Mouse (Mus musculus) C2C12 (cell line): ENCODE measurements at regions not wholly inside any gene's neighbourhood (a gene's known extent, or its start where the extent isn't known, plus 50 kb on each side); places are given as distances from the start of the nearest gene placed in this dataset.

Experiments
- H3K27me3 ChIP-seq: one replicate; pipeline ENCODE4 v1.6.1; 2011; ENCODE audit not compliant: control insufficient read depth, insufficient read depth, insufficient read length
- H3K36me3 ChIP-seq: one replicate; pipeline ENCODE4 v1.6.1; 2011; ENCODE audit not compliant: control insufficient read depth, insufficient read depth
- H3K4me3 ChIP-seq: one replicate; pipeline ENCODE4 v1.5.1; 2011; ENCODE audit warnings: mild to moderate bottlenecking, control low read depth; ENCODE audit not compliant: poor library complexity, insufficient read depth, severe bottlenecking
- H3K79me2 ChIP-seq: one replicate; pipeline ENCODE4 v1.6.1; 2011; ENCODE audit not compliant: control insufficient read depth, insufficient read depth
- H3K79me3 ChIP-seq: one replicate; pipeline ENCODE4 v1.6.1; 2011; ENCODE audit warnings: low read depth, control low read depth
- H3ac ChIP-seq: one replicate; pipeline ENCODE3; 2011; ENCODE audit warnings: low read depth; ENCODE audit not compliant: control insufficient read depth, insufficient read length
- CEBPB ChIP-seq: IDR thresholded peaks from one replicate; pipeline ENCODE4 v1.6.1; 2011; ENCODE audit warnings: low read depth, mild to moderate bottlenecking, control low read depth, moderate library complexity
- CTCF ChIP-seq: IDR thresholded peaks from one replicate; pipeline ENCODE4 v1.5.1; 2011; ENCODE audit not compliant: control insufficient read depth, insufficient read depth, insufficient read length
- FOSL1 ChIP-seq: IDR thresholded peaks from one replicate; pipeline ENCODE4 v1.8.0; 2011; ENCODE audit warnings: mild to moderate bottlenecking, low read length; ENCODE audit not compliant: poor library complexity, insufficient read depth, severe bottlenecking
- MAX ChIP-seq: IDR thresholded peaks from one replicate; pipeline ENCODE4 v1.6.1; 2011; ENCODE audit warnings: mild to moderate bottlenecking, control low read depth
- MYOD1 ChIP-seq: IDR thresholded peaks from one replicate; pipeline ENCODE4 v1.6.1; 2011; ENCODE audit warnings: low read depth; ENCODE audit not compliant: control insufficient read depth, insufficient read length
- MYOG ChIP-seq: IDR thresholded peaks from one replicate; pipeline ENCODE4 v1.6.1; 2011; ENCODE audit not compliant: control insufficient read depth, insufficient read length; ENCODE audit errors: extremely low read depth
- USF1 ChIP-seq: IDR thresholded peaks from one replicate; pipeline ENCODE4 v1.6.1; 2011; ENCODE audit warnings: low read depth, mild to moderate bottlenecking, control low read depth, moderate library complexity

- Histone ChIP-seq H3K79me2 (no peaks in the 10 kb centered on the region), H3K79me3 (no peaks in the 10 kb centered on the region), H3ac (no peak overlapping the region), H3K4me3 (no peak overlapping the region), H3K36me3 (no peaks in the 10 kb centered on the region), H3K27me3 (no peaks in the 10 kb centered on the region)
- no peak for TF ChIP-seq USF1
- TF ChIP-seq MYOD1: no peak
- TF ChIP-seq MYOG: no peak
- TF ChIP-seq MAX: no peak
- no peak for TF ChIP-seq CEBPB
- TF ChIP-seq CTCF: no peak
- no peak for TF ChIP-seq FOSL1
Observed at GRCm38 (mm10) chr1:34696533-34696932, 117.1 kb downstream of the Amer3 start.

GRCm38 (mm10) chr1:34700237-34701030, 121.0 kb downstream of the Amer3 start:
- Histone ChIP-seq H3K79me3 (no peaks in the 10 kb centered on the region), H3K4me3 (no peak overlapping the region), H3K79me2 (no peaks in the 10 kb centered on the region), H3ac (no peak overlapping the region), H3K27me3 (peaks cover 10% of the 10 kb centered on the region), H3K36me3 (no peaks in the 10 kb centered on the region)
- TF ChIP-seq FOSL1 (no peak), MAX (no peak), MYOD1 (no peak), USF1 (no peak), CTCF (no peak), MYOG (no peak), CEBPB (no peak)

- TF ChIP-seq MYOD1: no peak
- no peak for TF ChIP-seq CEBPB
- TF ChIP-seq FOSL1: no peak
- no peak for TF ChIP-seq USF1
- TF ChIP-seq MAX: no peak
- TF ChIP-seq MYOG: no peak
- no peak for TF ChIP-seq CTCF
- H3K79me3 ChIP-seq: no peaks in the 10 kb centered on the region
- no peaks in the 10 kb centered on the region for H3K79me2 ChIP-seq
- H3K4me3 ChIP-seq: no peak overlapping the region
- H3ac ChIP-seq: no peak overlapping the region
- H3K27me3 ChIP-seq: peaks cover 10% of the 10 kb centered on the region
- no peaks in the 10 kb centered on the region for H3K36me3 ChIP-seq
Observed at GRCm38 (mm10) chr1:34701436-34701835, 122.0 kb downstream of the Amer3 start.

- no peak overlapping the region for H3ac ChIP-seq
- H3K79me3 ChIP-seq: no peaks in the 10 kb centered on the region
- H3K36me3 ChIP-seq: no peaks in the 10 kb centered on the region
- peaks cover 9% of the 10 kb centered on the region for H3K27me3 ChIP-seq
- no peak for TF ChIP-seq FOSL1
- TF ChIP-seq MAX: no peak
- no peak for TF ChIP-seq MYOD1
- TF ChIP-seq USF1: no peak
- TF ChIP-seq MYOG: no peak
- H3K79me2 ChIP-seq: no peaks in the 10 kb centered on the region
- no peak overlapping the region for H3K4me3 ChIP-seq
Observed at GRCm38 (mm10) chr1:34709089-34709488, 129.6 kb downstream of the Amer3 start.

- Histone ChIP-seq H3K27me3 (peaks cover 27% of the 10 kb centered on the region), H3K79me3 (no peaks in the 10 kb centered on the region), H3K4me3 (no peak overlapping the region), H3ac (no peak overlapping the region), H3K36me3 (no peaks in the 10 kb centered on the region), H3K79me2 (no peaks in the 10 kb centered on the region)
- TF ChIP-seq USF1 (no peak), MYOD1 (no peak), CEBPB (no peak)
Observed at GRCm38 (mm10) chr1:34722674-34723073, 120.2 kb downstream of the Fam168b start.

- Histone ChIP-seq H3ac (no peak overlapping the region), H3K36me3 (no peaks in the 10 kb centered on the region), H3K4me3 (no peak overlapping the region), H3K27me3 (peaks cover 4% of the 10 kb centered on the region), H3K79me3 (no peaks in the 10 kb centered on the region), H3K79me2 (no peaks in the 10 kb centered on the region)
- no peak for TF ChIP-seq MYOD1
- no peak for TF ChIP-seq MAX
- TF ChIP-seq USF1: no peak
- no peak for TF ChIP-seq FOSL1
- no peak for TF ChIP-seq MYOG
- no peak for TF ChIP-seq CTCF
- TF ChIP-seq CEBPB: no peak
Observed at GRCm38 (mm10) chr1:34732156-34732555, 110.7 kb downstream of the Fam168b start.
